Mouse (Mus musculus) hindbrain, embryonic 12.5 days (tissue): ENCODE results near the gene Tceanc2. TPM values are rescaled to one million over a fixed set of nuclear protein-coding genes. Genes with fewer than 3 reads are reported as not detected.
A peak's percentile ranks its signal among the peaks of the same experiment; 100 is the strongest.
"Not testable (repeated sequence)": the region's sequence is repeated elsewhere in the genome, so short reads cannot be mapped to it uniquely, and the experiment has no call there.

ENCODE experiments used
- ATAC-seq: fragments of 200-750 bp; cut with Nextera tagmentation; 2 replicates; pipeline ENCODE4 v1.8.0; 2017; ENCODE audit warnings: moderate TSS enrichment; ENCODE audit not compliant: low FRiP score
- H3K27ac ChIP-seq: fragments of 300-500 bp; sonication (generic); 2 replicates; pipeline ENCODE4 v1.5.1; 2016; ENCODE audit warnings: mild to moderate bottlenecking
- H3K27me3 ChIP-seq: fragments of 300-500 bp; sonication (generic); 2 replicates; pipeline ENCODE4 v1.6.1; 2016; ENCODE audit warnings: mild to moderate bottlenecking
- H3K36me3 ChIP-seq: fragments of 300-500 bp; sonication (generic); 2 replicates; pipeline ENCODE4 v1.6.1; 2016; ENCODE audit warnings: mild to moderate bottlenecking
- H3K4me1 ChIP-seq: fragments of 300-500 bp; sonication (generic); 2 replicates; pipeline ENCODE4 v1.6.1; 2016
- H3K4me2 ChIP-seq: fragments of 300-500 bp; sonication (generic); replicated peaks from 2 replicates; pipeline ENCODE4 v1.6.1; 2016; ENCODE audit warnings: mild to moderate bottlenecking
- H3K4me3 ChIP-seq: fragments of 300-500 bp; sonication (generic); 2 replicates; pipeline ENCODE4 v1.5.1; 2016; ENCODE audit warnings: mild to moderate bottlenecking
- H3K9ac ChIP-seq: fragments of 300-500 bp; sonication (generic); 2 replicates; pipeline ENCODE4 v1.6.1; 2016; ENCODE audit warnings: mild to moderate bottlenecking, moderate library complexity
- H3K9me3 ChIP-seq: fragments of 300-500 bp; sonication (generic); replicated peaks from 2 replicates; pipeline ENCODE4 v1.6.1; 2016; ENCODE audit warnings: mild to moderate bottlenecking
- WGBS: fragments of 180-500 bp; shearing (Covaris S2); methylation state at CpG from one replicate; pipeline ENCODE4 v1.1.7; 2016; 5-methylcytosine and 5-hydroxymethylcytosine counted together
- polyA plus RNA-seq: library from polyadenylated mRNA; unstranded; fragments of >200 nt; fragmentation: Nextera tagmentation; extraction: Ambion mirVana; gene quantifications from 2 replicates; pipeline ENCODE4 v1.2.1, GENCODE M21; 2016

Tceanc2 gene
- polyA plus RNA-seq, 1 experiment from 2014 or later, result 20.8 TPM

- Histone ChIP-seq H3K9me3 (no peaks in the 10 kb centered on the region), H3K9ac (no peak overlapping the region), H3K27me3 (no peaks in the 10 kb centered on the region), H3K4me3 (no peak overlapping the region), H3K4me2 (no peak overlapping the region), H3K4me1 (peaks cover 23% of the 10 kb centered on the region), H3K36me3 (no peaks in the 10 kb centered on the region), H3K27ac (peak overlapping the region; percentile 55; the same call in 1 of the 2 replicates)
- peak; percentile 79 for ATAC-seq
- 48% methylated on average over 12 of the region's 12 CpGs for WGBS
Measured at GRCm38 (mm10) chr4:107121165-107121943, 57.6 kb downstream of the Tceanc2 start.

GRCm38 (mm10) chr4:107120676-107121075 is 58.2 kb downstream of the Tceanc2 start:
- H3K4me1 ChIP-seq, result peaks cover 16% of the 10 kb centered on the region
- no peak overlapping the region; the same call in 1 of the 2 replicates for H3K9ac ChIP-seq
- 0 out of 2 replicates have a peak, but pooled peaks have one; percentile 11 for ATAC-seq
- H3K36me3 ChIP-seq, result no peaks in the 10 kb centered on the region
- H3K27ac ChIP-seq, result peak overlapping the region; percentile 55; the same call in 1 of the 2 replicates
- WGBS, result 94% methylated on average over 6 of the region's 6 CpGs
- no peak overlapping the region for H3K4me2 ChIP-seq
- H3K9me3 ChIP-seq, result no peaks in the 10 kb centered on the region
- no peaks in the 10 kb centered on the region for H3K27me3 ChIP-seq
- no peak overlapping the region for H3K4me3 ChIP-seq

- no peak overlapping the region for H3K9ac ChIP-seq
- H3K4me2 ChIP-seq, result no peak overlapping the region
- no peak for ATAC-seq
- H3K27me3 ChIP-seq, result no peaks in the 10 kb centered on the region
- no peaks in the 10 kb centered on the region for H3K36me3 ChIP-seq
- WGBS, result 75% methylated on average over 3 of the region's 4 CpGs
- no peak overlapping the region for H3K4me3 ChIP-seq
- H3K9me3 ChIP-seq, result no peaks in the 10 kb centered on the region
- peaks cover 13% of the 10 kb centered on the region for H3K4me1 ChIP-seq
- H3K27ac ChIP-seq, result no peak overlapping the region
Measured at GRCm38 (mm10) chr4:107119056-107119455, 59.9 kb downstream of the Tceanc2 start.

- H3K9me3 ChIP-seq, result no peaks in the 10 kb centered on the region
- no peak overlapping the region for H3K4me2 ChIP-seq
- H3K9ac ChIP-seq, result no peak overlapping the region
- ATAC-seq, result no peak
- H3K27me3 ChIP-seq, result no peaks in the 10 kb centered on the region; the same call in 1 of the 2 replicates
- H3K36me3 ChIP-seq, result no peaks in the 10 kb centered on the region
- no peak overlapping the region for H3K27ac ChIP-seq
- no peak overlapping the region for H3K4me3 ChIP-seq
- 81% methylated on average over 2 of the region's 2 CpGs for WGBS
- H3K4me1 ChIP-seq, result peaks cover 11% of the 10 kb centered on the region
Measured at GRCm38 (mm10) chr4:107117741-107118385, 61.1 kb downstream of the Tceanc2 start.

- H3K4me1 ChIP-seq, result no peaks in the 10 kb centered on the region
- H3K36me3 ChIP-seq, result no peaks in the 10 kb centered on the region
- H3K27me3 ChIP-seq, result no peaks in the 10 kb centered on the region; the same call in 1 of the 2 replicates
- no peak for ATAC-seq
- H3K4me3 ChIP-seq, result no peak overlapping the region
- H3K27ac ChIP-seq, result no peak overlapping the region
- 55% methylated on average over 8 of the region's 8 CpGs for WGBS
- no peak overlapping the region for H3K4me2 ChIP-seq
- H3K9ac ChIP-seq, result no peak overlapping the region
- no peaks in the 10 kb centered on the region for H3K9me3 ChIP-seq
Measured at GRCm38 (mm10) chr4:107114278-107114677, 64.6 kb downstream of the Tceanc2 start.

GRCm38 (mm10) chr4:107109181-107109580 is 69.7 kb downstream of the Tceanc2 start:
- H3K4me3 ChIP-seq, H3K27me3 ChIP-seq, H3K27ac ChIP-seq, H3K9me3 ChIP-seq, H3K9ac ChIP-seq, H3K36me3 ChIP-seq, ATAC-seq, H3K4me2 ChIP-seq: not testable (repeated sequence)
- 94% methylated on average over 6 of the region's 6 CpGs for WGBS
- peaks cover 17% of the 10 kb centered on the region for H3K4me1 ChIP-seq

- no peak overlapping the region for H3K4me3 ChIP-seq
- H3K9me3 ChIP-seq, result no peaks in the 10 kb centered on the region
- H3K27ac ChIP-seq, result peak overlapping the region; percentile 70
- peaks cover 17% of the 10 kb centered on the region for H3K4me1 ChIP-seq
- 25% methylated on average over 13 of the region's 13 CpGs for WGBS
- no peaks in the 10 kb centered on the region; the same call in 1 of the 2 replicates for H3K27me3 ChIP-seq
- 0 out of 2 replicates have a peak overlapping the region, but pooled peaks have one; percentile 19 for H3K4me2 ChIP-seq
- ATAC-seq, result peak; percentile 74
- peak overlapping the region; percentile 24; the same call in 1 of the 2 replicates for H3K9ac ChIP-seq
- H3K36me3 ChIP-seq, result no peaks in the 10 kb centered on the region
Measured at GRCm38 (mm10) chr4:107108291-107108731, 70.6 kb downstream of the Tceanc2 start.

GRCm38 (mm10) chr4:107106777-107107176 is 72.1 kb downstream of the Tceanc2 start:
- H3K27ac ChIP-seq, result no peak overlapping the region
- no peaks in the 10 kb centered on the region for H3K36me3 ChIP-seq
- H3K4me2 ChIP-seq, result no peak overlapping the region
- no peak overlapping the region for H3K4me3 ChIP-seq
- H3K27me3 ChIP-seq, result no peaks in the 10 kb centered on the region
- peaks cover 17% of the 10 kb centered on the region for H3K4me1 ChIP-seq
- no peaks in the 10 kb centered on the region for H3K9me3 ChIP-seq
- no peak for ATAC-seq
- no peak overlapping the region for H3K9ac ChIP-seq
- WGBS, result 87% methylated on average over 16 of the region's 16 CpGs

- no peak overlapping the region for H3K27ac ChIP-seq
- H3K36me3 ChIP-seq, result no peaks in the 10 kb centered on the region
- H3K9me3 ChIP-seq, result no peaks in the 10 kb centered on the region
- no peak overlapping the region for H3K9ac ChIP-seq
- no peak overlapping the region for H3K4me3 ChIP-seq
- no peak for ATAC-seq
- H3K27me3 ChIP-seq, result no peaks in the 10 kb centered on the region
- no peak overlapping the region for H3K4me2 ChIP-seq
- 64% methylated on average over 8 of the region's 8 CpGs for WGBS
- peaks cover 15% of the 10 kb centered on the region for H3K4me1 ChIP-seq
Measured at GRCm38 (mm10) chr4:107102220-107102619, 76.7 kb downstream of the Tceanc2 start.

GRCm38 (mm10) chr4:107098791-107099525 is 80.0 kb downstream of the Tceanc2 start:
- no peak overlapping the region for H3K9ac ChIP-seq
- no peak overlapping the region for H3K27ac ChIP-seq
- no peaks in the 10 kb centered on the region for H3K36me3 ChIP-seq
- 75% methylated on average over 17 of the region's 17 CpGs for WGBS
- H3K4me2 ChIP-seq, result no peak overlapping the region
- no peaks in the 10 kb centered on the region for H3K9me3 ChIP-seq
- H3K4me1 ChIP-seq, result peaks cover 42% of the 10 kb centered on the region
- H3K27me3 ChIP-seq, result no peaks in the 10 kb centered on the region
- no peak overlapping the region for H3K4me3 ChIP-seq
- ATAC-seq, result no peak

GRCm38 (mm10) chr4:107098375-107098774 is 80.5 kb downstream of the Tceanc2 start:
- no peaks in the 10 kb centered on the region for H3K9me3 ChIP-seq
- no peaks in the 10 kb centered on the region for H3K36me3 ChIP-seq
- no peaks in the 10 kb centered on the region for H3K27me3 ChIP-seq
- H3K9ac ChIP-seq, result no peak overlapping the region
- WGBS, result 62% methylated on average over 10 of the region's 10 CpGs
- no peak for ATAC-seq
- no peak overlapping the region for H3K4me3 ChIP-seq
- H3K27ac ChIP-seq, result no peak overlapping the region
- H3K4me2 ChIP-seq, result no peak overlapping the region
- peaks cover 42% of the 10 kb centered on the region for H3K4me1 ChIP-seq

- Histone ChIP-seq H3K36me3 (no peaks in the 10 kb centered on the region), H3K9ac (no peak overlapping the region), H3K4me3 (no peak overlapping the region), H3K27me3 (no peaks in the 10 kb centered on the region), H3K4me2 (no peak overlapping the region), H3K9me3 (no peaks in the 10 kb centered on the region), H3K27ac (peak overlapping the region; percentile 74), H3K4me1 (peaks cover 42% of the 10 kb centered on the region)
- ATAC-seq, result no peak
- WGBS, result 59% methylated on average over 15 of the region's 15 CpGs
Measured at GRCm38 (mm10) chr4:107097871-107098270, 81.0 kb downstream of the Tceanc2 start.
